Mouse (Mus musculus) E14TG2a.4 (cell line): ENCODE data around the gene Grb14.
A peak's percentile ranks its signal among the peaks of the same experiment; 100 is the strongest.

Source experiments
- H3K27me3 ChIP-seq: 2 replicates; pipeline ENCODE4 v1.6.1; 2014; ENCODE audit warnings: low read length, control low read depth; ENCODE audit not compliant: insufficient read depth
- H3K36me3 ChIP-seq: 2 replicates; pipeline ENCODE4 v1.6.1; 2014; ENCODE audit warnings: low read length, control low read depth; ENCODE audit not compliant: insufficient read depth
- H3K4me1 ChIP-seq: replicated peaks from 2 replicates; pipeline ENCODE4 v1.6.1; 2014; ENCODE audit warnings: low read depth, low read length, control low read depth
- H3K4me3 ChIP-seq: replicated peaks from 2 replicates; pipeline ENCODE4 v1.5.1; 2014; ENCODE audit warnings: mild to moderate bottlenecking, low read length
- H3K9me3 ChIP-seq: 2 replicates; pipeline ENCODE4 v1.6.1; 2014; ENCODE audit warnings: low read length, control low read depth
- CTCF ChIP-seq: conservative IDR thresholded peaks from 2 replicates; pipeline ENCODE4 v1.5.1; 2014; ENCODE audit warnings: low read length
- NANOG ChIP-seq: IDR thresholded peaks from 2 replicates; pipeline ENCODE4 v1.6.1; 2014; ENCODE audit warnings: borderline replicate concordance, low read length, mixed read lengths
- POU5F1 ChIP-seq: IDR thresholded peaks from 2 replicates; pipeline ENCODE4 v1.6.1; 2014; ENCODE audit warnings: low read length, borderline replicate concordance

Grb14 gene

DNA sequence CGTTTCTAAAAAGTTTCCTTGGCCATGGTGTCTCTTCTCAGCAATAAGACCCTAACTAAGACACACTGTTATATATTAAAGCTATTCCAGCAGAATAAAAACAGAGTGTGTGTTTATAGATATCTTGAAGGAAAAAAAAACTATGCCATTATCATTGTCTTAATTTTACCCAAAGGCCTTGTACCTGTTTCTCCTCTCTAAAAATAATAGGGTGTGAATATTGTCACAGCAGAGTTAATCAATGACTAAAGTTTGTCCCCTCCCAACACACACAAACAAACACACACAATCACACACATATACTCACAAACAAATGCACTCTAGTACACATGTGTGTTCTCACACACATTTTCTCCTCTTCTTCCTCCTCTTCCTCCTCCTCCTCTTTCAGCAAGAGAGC is at the start of gene Grb14:
TSS of gene Grb14 (minus strand) at position 101 of the 400 bp plus-strand sequence.
- TF ChIP-seq NANOG, result no peak
- no peak for TF ChIP-seq POU5F1
- TF ChIP-seq CTCF, result no peak
- Histone ChIP-seq H3K27me3 (peaks cover 52% of the 10 kb centered on the region), H3K9me3 (no peaks in the 10 kb centered on the region), H3K36me3 (no peaks in the 10 kb centered on the region), H3K4me3 (no peak within 1 kb of the TSS), H3K4me1 (peaks cover 9% of the 10 kb centered on the region)

DNA sequence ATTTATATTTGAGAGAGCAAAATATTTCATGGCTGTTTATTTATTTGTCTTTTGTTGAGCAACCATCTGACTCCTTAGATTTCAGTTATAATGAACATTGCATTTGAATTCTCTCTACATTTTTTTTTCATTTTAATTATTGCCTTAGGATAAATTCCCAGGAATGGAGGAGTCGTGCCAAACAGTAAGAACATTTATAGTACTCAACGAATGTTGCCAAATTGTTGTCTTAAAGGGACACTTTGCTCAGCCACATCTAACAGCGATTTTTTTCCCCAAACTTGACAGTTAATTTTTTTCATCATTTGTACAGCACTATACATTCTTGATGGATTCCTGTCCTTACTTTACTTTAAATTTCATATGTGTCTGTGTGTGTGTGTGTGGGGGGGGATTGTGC is 47.4 kb upstream of the Grb14 start:
- no peaks in the 10 kb centered on the region for H3K36me3 ChIP-seq

DNA sequence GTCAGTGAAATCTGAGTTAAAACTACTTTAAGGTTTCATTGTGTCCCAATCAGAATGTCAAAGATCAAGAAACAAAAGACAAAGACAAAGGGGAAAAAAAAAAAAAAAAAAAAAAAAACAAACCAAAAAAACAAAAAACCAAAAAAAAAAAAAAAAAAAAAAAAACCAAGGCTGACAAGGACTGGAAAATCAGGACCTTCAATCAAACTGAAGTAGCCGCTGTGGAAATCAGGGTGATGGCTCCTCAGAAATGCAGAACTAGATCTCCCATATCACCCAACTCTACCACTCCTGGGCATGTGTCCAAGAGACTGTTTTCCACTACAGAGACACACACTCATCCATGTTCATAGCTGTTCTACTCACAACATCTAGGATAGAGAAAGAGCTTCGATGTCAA is 29.0 kb upstream of the Grb14 start:
- Histone ChIP-seq H3K4me1 (no peaks in the 10 kb centered on the region), H3K4me3 (no peak overlapping the region), H3K9me3 (no peaks in the 10 kb centered on the region), H3K27me3 (no peaks in the 10 kb centered on the region), H3K36me3 (no peaks in the 10 kb centered on the region)
- TF ChIP-seq CTCF (no peak), POU5F1 (no peak), NANOG (no peak)

More for the DNA sequence above, 47.4 kb upstream of the Grb14 start:
- Histone ChIP-seq H3K4me1 (no peaks in the 10 kb centered on the region), H3K27me3 (no peaks in the 10 kb centered on the region), H3K9me3 (peaks cover 12% of the 10 kb centered on the region; the same call in 1 of the 2 replicates), H3K4me3 (no peak overlapping the region)
- no peak for TF ChIP-seq NANOG
- TF ChIP-seq CTCF, result no peak
- no peak for TF ChIP-seq POU5F1

DNA sequence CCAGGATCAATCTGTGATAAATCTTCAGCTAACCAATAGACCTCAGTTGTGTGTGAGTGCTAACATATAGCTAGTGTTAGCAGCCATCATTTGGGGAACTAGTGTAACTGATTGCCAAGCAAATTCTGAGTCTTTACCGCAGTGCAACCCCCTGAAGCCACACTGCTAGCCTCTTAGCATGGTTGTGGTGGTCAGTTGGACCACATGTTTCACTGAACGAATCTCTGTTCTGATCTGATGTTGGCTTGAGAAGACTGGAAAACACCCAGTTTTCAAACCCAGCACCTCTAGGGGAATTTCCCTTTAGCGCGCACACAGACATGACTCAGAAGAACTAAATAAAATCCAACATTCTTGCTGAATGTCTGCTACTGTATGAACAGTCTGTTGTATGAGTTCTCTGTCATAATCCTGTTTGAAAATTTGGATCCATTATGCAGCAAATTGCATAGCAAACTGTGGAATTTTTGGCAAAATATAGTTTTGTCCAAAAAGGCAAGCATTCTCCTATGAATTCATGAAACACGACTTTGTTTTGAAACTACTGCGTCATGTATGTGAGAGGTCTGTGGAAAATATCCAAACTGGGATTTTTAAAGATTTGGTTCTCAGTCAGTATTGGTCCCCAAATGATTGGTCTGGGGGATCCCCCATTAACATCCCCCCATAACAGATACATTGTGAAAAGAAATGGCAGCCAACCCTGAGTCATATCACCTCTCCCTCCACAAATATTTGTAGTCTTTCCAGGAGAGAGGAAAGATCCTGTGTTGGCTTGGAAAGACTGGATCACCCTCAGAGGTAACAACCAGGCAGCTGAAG is 27.6 kb upstream of the Grb14 start:
- TF ChIP-seq POU5F1, result no peak
- TF ChIP-seq NANOG, result no peak
- no peak for TF ChIP-seq CTCF
- no peaks in the 10 kb centered on the region for H3K36me3 ChIP-seq
- no peaks in the 10 kb centered on the region for H3K27me3 ChIP-seq
- no peaks in the 10 kb centered on the region for H3K9me3 ChIP-seq
- H3K4me1 ChIP-seq, result no peaks in the 10 kb centered on the region
- no peak overlapping the region for H3K4me3 ChIP-seq

DNA sequence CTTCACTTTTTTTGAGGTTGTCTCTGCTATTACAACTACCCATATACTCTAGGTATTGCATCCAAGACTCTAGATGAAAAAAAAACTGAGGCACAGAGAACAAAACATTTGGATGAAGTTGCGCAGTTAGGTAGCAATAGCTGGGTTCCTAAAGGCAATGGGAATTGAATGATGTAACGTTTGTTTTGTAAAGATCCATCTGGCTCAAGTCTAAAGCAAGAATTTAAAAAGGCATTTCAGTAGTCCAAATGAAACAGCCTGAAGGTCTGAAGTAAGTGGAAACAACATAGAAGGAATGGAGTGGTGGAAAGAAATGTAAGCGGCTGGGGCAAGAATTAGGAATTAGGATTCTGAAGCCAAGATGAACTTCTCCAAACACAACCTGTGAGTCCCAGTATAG is 26.0 kb upstream of the Grb14 start:
- no peak overlapping the region for H3K4me3 ChIP-seq
- no peak for TF ChIP-seq POU5F1
- no peak for TF ChIP-seq CTCF
- no peak for TF ChIP-seq NANOG
- no peaks in the 10 kb centered on the region for H3K36me3 ChIP-seq
- no peaks in the 10 kb centered on the region for H3K9me3 ChIP-seq
- no peaks in the 10 kb centered on the region for H3K27me3 ChIP-seq
- no peaks in the 10 kb centered on the region for H3K4me1 ChIP-seq

DNA sequence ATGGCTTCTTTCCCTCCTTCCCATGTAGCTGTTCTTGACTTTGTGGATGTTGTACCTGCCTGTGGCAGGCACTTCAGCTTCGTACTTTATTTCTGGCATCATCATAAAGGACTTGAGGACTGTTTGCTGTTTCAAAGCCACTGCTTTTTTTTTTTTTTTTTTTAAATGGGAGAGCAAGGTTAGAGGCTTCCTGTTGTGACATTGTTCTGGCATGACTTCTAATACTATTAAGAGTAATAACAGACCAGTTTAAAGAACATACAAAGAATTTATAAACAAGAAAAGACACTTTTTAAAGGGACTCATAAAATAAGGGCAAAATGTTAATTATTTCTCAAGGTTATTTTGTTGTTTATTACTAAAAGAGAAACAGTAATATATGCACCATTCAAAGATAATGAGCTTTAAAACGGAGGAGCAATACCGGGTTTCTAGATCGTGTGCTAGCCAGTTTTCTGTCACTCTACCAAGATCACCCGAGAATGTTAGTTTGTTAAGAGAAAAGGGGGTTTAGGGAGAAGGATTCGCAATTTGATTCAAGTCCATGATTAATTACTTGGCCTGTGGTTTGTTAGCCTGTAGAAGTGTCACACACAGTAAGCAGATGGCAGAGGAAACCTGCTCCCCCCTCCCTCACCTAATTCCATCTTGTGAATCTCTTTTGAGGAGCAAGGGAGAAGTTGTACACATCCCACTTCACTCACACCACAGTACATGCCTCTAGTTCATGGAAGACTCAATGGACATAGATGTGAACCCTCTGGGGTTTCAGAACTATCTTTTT is 23.6 kb upstream of the Grb14 start:
- Histone ChIP-seq H3K36me3 (no peaks in the 10 kb centered on the region), H3K4me3 (no peak overlapping the region), H3K4me1 (no peaks in the 10 kb centered on the region), H3K9me3 (no peaks in the 10 kb centered on the region), H3K27me3 (no peaks in the 10 kb centered on the region)
- TF ChIP-seq POU5F1 (no peak), CTCF (no peak), NANOG (no peak)

DNA sequence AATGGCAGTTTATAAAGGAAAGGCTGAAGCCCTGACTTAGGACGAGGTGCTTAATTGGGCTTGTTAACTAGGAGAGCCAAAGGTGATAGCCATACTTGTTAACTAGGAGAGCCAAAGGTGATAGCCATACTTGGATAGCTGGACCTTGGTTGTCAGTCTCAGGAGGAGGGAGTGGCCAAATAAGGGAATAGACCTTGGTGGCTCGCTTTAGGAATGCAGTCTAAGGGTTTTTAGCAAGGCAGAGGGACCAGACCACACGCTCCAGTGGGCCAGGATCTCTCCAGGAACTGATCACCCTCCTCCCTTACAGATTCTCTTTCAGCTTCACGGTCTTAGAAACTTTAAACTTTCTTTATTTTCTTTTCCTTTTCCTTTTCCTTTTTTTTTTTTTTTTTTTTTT is 13.4 kb upstream of the Grb14 start:
- H3K9me3 ChIP-seq, result no peaks in the 10 kb centered on the region
- H3K27me3 ChIP-seq, result peaks cover 26% of the 10 kb centered on the region
- peak overlapping the region; percentile 39 for H3K4me3 ChIP-seq
- H3K4me1 ChIP-seq, result peaks cover 21% of the 10 kb centered on the region
- TF ChIP-seq CTCF (no peak), POU5F1 (no peak), NANOG (no peak)
- no peaks in the 10 kb centered on the region for H3K36me3 ChIP-seq

DNA sequence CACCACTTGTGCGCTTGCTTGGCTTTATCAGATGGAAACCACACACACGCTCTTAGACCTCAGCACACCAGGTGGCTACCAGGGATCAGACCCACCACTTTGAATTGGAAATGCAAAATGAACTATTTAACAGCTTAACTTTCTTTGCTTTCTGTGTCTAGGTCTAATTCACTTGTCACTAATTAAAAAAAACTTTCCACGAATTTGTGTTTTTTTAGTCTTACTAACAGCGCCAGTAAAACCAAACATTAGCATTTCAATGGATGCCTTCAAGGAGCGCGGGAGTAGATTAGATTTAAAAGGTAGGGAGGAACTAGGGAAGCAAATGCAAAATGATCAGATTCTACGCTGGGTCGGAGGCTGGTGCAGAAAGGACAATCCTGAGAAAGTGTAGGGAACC is 12.8 kb upstream of the Grb14 start:
- Histone ChIP-seq H3K4me1 (peaks cover 21% of the 10 kb centered on the region), H3K9me3 (no peaks in the 10 kb centered on the region), H3K4me3 (peak overlapping the region; percentile 39), H3K36me3 (no peaks in the 10 kb centered on the region), H3K27me3 (peaks cover 28% of the 10 kb centered on the region)
- TF ChIP-seq NANOG (peak; percentile 23; the same call in 1 of the 2 replicates), CTCF (no peak), POU5F1 (peak; percentile 44; the same call in 1 of the 2 replicates)
